Mouse (Mus musculus): Measurements from ENCODE around the gene Ccdc9. TPM values are rescaled to one million over a fixed set of nuclear protein-coding genes. Genes with fewer than 3 reads are reported as not detected.
"Not testable (repeated sequence)": the region's sequence is repeated elsewhere in the genome, so short reads cannot be mapped to it uniquely, and the experiment has no call there.

Gene Ccdc9
- polyA plus RNA-seq, 1 experiment from 2014 or later, result 23.3 TPM

DNA sequence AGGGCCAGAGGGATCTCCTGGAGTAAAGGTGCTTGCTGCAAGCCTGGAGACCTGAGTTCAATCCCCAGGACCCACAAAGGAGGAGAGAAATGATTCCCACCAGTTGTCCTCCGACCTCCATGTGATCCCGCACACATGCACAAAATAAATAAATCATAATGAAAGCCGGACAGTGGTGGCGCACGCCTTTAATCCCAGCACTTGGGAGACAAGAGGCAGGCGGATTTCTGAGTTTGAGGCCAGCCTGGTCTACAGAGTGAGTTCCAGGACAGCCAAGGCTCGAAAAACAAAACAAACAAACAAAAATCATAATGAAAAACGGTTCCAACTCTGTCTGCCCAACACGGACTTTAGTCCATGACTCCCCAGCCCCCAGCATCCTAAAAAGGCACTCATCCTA is 1.7 kb downstream of the Ccdc9 start:
- peaks cover 16% of the 10 kb centered on the region for H3K4me1 ChIP-seq

DNA sequence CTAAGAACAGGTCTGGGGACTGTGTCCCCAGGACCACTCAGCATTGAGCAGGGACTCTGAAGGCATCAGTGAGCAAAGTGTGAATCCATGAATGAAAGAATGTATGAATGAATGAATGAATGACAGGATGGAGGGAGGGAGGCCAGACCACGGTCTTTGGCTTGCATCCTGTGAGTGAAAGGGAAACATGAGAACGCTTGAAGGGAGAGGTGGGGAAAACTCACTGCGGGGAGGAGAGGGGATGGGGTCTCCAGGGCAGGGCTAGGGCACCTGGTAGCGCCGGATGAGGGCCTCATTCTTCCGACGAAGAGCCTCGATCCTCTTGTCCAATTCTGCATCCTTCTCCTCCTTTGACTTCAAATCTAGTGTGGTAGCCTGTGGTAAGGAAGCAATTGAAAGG is 2.6 kb downstream of the Ccdc9 start:
- H3K4me3 ChIP-seq (replicated peaks), result no peak overlapping the region
- no peaks in the 10 kb centered on the region for H3K9me3 ChIP-seq (replicated peaks)
- H3K27ac ChIP-seq (replicated peaks), result no peak overlapping the region
- H3K36me3 ChIP-seq, result peaks cover 39% of the 10 kb centered on the region
- peaks cover 16% of the 10 kb centered on the region for H3K4me1 ChIP-seq
- no peak overlapping the region for H3K4me2 ChIP-seq
- no peak overlapping the region for H3K9ac ChIP-seq (replicated peaks)
- ATAC-seq (ENCODE audit: low FRiP score), result no peak
- no peaks in the 10 kb centered on the region for H3K27me3 ChIP-seq (replicated peaks)
- WGBS, result 92% methylated on average over 8 of the region's 8 CpGs

More for the DNA sequence above, 1.7 kb downstream of the Ccdc9 start:
- Histone ChIP-seq H3K4me3 (replicated peaks) (peak overlapping the region; percentile 66; the same call in 1 of the 2 replicates), H3K27ac (replicated peaks) (peak overlapping the region; percentile 97; the same call in 1 of the 2 replicates), H3K27me3 (replicated peaks) (no peaks in the 10 kb centered on the region), H3K36me3 (peaks cover 36% of the 10 kb centered on the region), H3K9me3 (replicated peaks) (no peaks in the 10 kb centered on the region), H3K4me2 (peak overlapping the region; percentile 62), H3K9ac (replicated peaks) (no peak overlapping the region)
- WGBS, result 78% methylated on average over 9 of the region's 9 CpGs
- ATAC-seq (ENCODE audit: low FRiP score), result no peak

DNA sequence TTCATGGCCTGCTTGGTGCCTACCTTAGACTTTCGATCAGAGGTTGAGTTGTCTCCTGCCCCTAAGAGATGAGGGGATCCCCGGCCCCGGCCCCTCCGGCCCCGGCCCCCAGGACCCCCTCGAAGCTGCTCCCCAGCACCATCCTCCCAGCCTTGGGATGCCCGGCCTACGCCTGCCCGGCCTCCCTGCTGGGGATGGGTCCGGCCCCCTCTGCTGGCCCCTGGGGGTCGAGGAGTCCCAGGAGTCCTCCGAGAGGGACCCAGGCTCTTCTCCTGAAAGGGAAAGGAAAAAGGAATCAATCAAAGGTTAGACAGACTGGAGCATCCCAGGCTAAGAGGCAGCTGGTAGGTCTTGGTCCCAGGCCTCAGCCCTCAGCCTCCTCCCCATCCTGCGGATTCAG is 4.3 kb downstream of the Ccdc9 start:
- H3K4me3 ChIP-seq (replicated peaks), result no peak overlapping the region
- peaks cover 54% of the 10 kb centered on the region for H3K36me3 ChIP-seq
- ATAC-seq (ENCODE audit: low FRiP score), result no peak
- peaks cover 16% of the 10 kb centered on the region for H3K4me1 ChIP-seq
- H3K4me2 ChIP-seq, result no peak overlapping the region
- no peak overlapping the region for H3K27ac ChIP-seq (replicated peaks)
- no peak overlapping the region for H3K9ac ChIP-seq (replicated peaks)
- 91% methylated on average over 13 of the region's 13 CpGs for WGBS
- H3K9me3 ChIP-seq (replicated peaks), result no peaks in the 10 kb centered on the region
- no peaks in the 10 kb centered on the region for H3K27me3 ChIP-seq (replicated peaks)

DNA sequence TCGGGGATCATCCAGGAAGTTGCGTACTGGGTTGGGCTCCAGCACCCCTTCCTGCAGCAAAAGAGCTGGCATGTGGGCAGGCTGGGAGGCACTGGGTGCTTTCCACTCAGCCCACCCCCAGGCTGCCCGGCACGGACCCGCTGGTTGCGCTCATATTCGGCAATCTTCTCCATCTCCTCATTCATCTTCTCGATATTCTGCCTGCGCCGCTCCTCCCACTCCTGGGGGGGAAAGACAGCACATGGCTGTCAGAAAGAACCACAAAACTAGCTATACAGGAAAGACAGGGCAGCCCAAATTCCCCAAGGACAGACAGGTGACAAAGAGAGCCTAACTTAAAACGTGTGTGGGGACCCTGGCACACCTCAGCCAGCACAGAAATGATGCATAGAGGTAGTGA is 5.9 kb downstream of the Ccdc9 start:
- no peak overlapping the region for H3K4me2 ChIP-seq
- no peaks in the 10 kb centered on the region for H3K27me3 ChIP-seq (replicated peaks)
- H3K9me3 ChIP-seq (replicated peaks), result no peaks in the 10 kb centered on the region
- no peak for ATAC-seq (ENCODE audit: low FRiP score)
- WGBS, result 91% methylated on average over 11 of the region's 11 CpGs
- no peak overlapping the region for H3K4me3 ChIP-seq (replicated peaks)
- no peak overlapping the region for H3K9ac ChIP-seq (replicated peaks)
- no peak overlapping the region for H3K27ac ChIP-seq (replicated peaks)
- H3K4me1 ChIP-seq, result peaks cover 13% of the 10 kb centered on the region
- peaks cover 70% of the 10 kb centered on the region for H3K36me3 ChIP-seq

DNA sequence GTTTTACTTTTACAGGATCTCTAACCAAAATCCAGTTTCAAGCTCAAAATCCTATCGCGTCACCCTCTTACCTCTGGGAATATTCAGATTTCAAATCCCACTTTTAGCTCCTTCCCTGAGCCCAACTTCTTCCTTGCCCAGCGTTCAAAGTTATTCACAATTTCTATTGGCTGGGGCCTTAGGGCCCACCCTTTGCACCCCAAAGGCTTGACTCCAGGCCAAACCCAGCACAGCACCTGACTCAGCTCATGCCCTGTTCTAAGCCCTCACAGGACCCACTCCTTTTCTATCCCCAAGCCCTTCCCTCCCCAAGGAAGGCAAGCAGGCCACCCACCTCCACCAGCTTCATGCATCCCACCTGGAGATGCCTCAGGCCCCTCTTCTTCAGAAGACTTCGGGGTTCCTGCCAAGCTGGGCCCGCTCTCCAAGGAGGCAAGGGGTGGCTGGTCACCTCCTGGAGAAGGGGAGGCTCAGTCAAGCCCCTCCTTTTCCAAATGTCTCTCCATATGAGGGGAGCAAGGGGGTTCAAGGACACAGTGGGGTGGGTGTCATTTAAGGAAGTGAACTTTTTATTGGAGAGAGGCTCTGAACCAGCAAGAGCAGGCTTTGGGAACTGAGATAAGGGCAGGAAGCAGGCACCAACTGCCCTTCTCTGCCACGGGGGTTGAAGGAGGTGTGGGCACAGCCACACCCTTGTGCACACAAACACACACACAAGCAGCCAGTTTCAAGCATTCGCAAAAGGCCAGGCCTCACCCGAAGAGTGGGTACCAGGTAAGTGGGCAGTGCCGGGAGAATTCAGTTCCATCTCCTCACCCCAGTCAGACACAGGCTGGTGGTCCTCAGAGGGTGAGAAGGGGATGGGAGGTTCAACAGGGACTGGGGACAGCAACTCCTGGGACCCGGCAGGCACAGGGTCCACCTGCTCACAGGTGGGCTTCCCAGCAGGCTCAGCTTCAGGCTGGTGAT is 11.4 kb downstream of the Ccdc9 start:
- Histone ChIP-seq H3K9ac (replicated peaks) (no peak overlapping the region; the same call in 1 of the 2 replicates), H3K4me3 (replicated peaks) (no peak overlapping the region), H3K27me3 (replicated peaks) (no peaks in the 10 kb centered on the region), H3K36me3 (peaks cover 44% of the 10 kb centered on the region), H3K4me1 (peaks cover 42% of the 10 kb centered on the region), H3K4me2 (no peak overlapping the region), H3K9me3 (replicated peaks) (no peaks in the 10 kb centered on the region), H3K27ac (replicated peaks) (no peak overlapping the region)
- WGBS, result 86% methylated on average over 10 of the region's 10 CpGs
- ATAC-seq (ENCODE audit: low FRiP score), result no peak

DNA sequence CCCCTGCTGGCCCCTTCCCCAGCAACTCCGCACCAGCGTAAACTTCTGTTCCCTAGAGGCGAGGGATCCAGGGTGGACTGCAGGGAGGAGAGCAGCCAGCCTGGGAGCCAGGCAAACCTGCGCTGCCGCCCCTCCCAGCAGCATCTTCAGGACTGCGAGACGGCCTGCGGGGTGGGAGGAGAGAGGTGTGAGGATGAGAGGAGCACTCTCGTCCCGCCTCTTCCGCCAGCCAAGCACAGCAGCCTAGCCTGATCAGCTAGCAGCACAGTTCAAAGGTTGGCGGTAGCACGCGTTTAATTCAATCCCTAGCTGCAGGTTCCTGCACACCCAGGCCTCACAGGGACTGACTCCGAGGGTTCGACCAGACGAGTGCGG is 12.8 kb downstream of the Ccdc9 start:
- peaks cover 36% of the 10 kb centered on the region for H3K36me3 ChIP-seq
- H3K4me1 ChIP-seq, result peaks cover 46% of the 10 kb centered on the region
- peak overlapping the region; percentile 97 for H3K27ac ChIP-seq (replicated peaks)
- H3K4me2 ChIP-seq, result peak overlapping the region; percentile 86
- peak; percentile 78 for ATAC-seq (ENCODE audit: low FRiP score)
- no peaks in the 10 kb centered on the region for H3K27me3 ChIP-seq (replicated peaks)
- H3K4me3 ChIP-seq (replicated peaks), result peak overlapping the region; percentile 86
- peak overlapping the region; percentile 83 for H3K9ac ChIP-seq (replicated peaks)
- H3K9me3 ChIP-seq (replicated peaks), result no peaks in the 10 kb centered on the region
- under 1% methylated on average over 17 of the region's 18 CpGs for WGBS

DNA sequence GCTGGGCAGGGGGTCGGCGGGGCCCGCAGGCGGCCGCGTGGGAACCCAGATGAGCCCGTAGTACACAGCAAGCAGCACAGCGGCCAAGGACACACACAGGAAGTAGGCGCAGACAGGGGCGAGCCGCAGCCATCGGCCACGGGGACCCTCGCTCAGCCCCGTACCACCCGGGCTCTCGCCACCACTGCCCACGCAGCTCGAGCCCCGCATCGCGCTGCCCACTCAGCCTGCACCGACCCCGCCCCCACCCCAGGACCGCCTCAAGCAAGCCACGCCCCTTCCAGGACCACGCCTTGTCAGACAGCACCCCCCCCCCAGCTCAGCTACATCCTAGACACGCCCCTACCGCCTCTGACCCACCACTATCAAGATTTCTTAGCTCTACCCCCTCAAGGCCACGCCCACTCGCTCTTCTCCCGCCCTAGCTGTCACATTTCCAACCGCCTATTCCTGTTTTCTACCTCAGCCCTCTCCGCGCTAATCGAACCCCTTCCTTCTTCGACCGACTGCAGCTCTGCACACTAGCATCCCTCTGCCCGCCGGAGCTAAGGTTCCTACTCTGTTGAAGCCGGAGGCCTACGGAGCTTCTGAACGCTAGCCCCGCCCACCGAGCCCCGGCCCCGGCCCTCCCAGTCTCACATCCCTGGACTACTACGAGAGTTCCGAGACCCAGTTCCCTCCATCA is 13.4 kb downstream of the Ccdc9 start, which contains the start of gene Inafm1:
Gene Inafm1 (minus strand): TSS at position 537 of the 685 bp plus-strand sequence.
- Histone ChIP-seq H3K4me3 (replicated peaks) (peak within 1 kb of the TSS; percentile 86), H3K4me2 (peak within 1 kb of the TSS; percentile 86), H3K36me3 (peaks cover 34% of the 10 kb centered on the region), H3K27me3 (replicated peaks) (no peaks in the 10 kb centered on the region), H3K27ac (replicated peaks) (peak within 1 kb of the TSS; percentile 97), H3K9me3 (replicated peaks) (no peaks in the 10 kb centered on the region), H3K9ac (replicated peaks) (peak within 1 kb of the TSS; percentile 83), H3K4me1 (peaks cover 46% of the 10 kb centered on the region)
- under 1% methylated on average over 37 of the region's 49 CpGs for WGBS
- peak; percentile 91 for ATAC-seq (ENCODE audit: low FRiP score)

DNA sequence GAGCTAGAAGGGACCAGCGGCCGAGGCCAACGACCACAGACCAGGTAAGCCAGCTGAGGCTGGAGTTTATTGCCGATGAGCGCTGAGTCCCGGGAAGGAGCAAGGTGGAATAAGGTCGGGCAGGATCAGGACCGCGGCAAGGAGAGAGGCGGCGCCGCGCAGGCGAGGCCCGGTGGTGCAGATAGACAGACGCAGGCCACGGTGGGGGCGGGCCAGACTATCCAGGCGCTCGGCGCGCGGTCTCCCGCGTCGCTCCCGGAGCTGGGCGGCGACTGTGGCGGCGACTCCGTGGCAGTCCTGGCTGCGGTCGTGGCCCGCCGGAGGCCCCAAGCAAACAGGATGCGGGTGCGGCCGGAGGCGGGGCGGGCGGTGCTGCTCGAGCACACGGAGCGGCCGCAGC is 13.9 kb downstream of the Ccdc9 start:
- under 1% methylated on average over 41 of the region's 46 CpGs for WGBS
- H3K27me3 ChIP-seq (replicated peaks), result no peaks in the 10 kb centered on the region
- peaks cover 28% of the 10 kb centered on the region for H3K36me3 ChIP-seq
- H3K27ac ChIP-seq (replicated peaks), result peak overlapping the region; percentile 97
- H3K9ac ChIP-seq (replicated peaks), result peak overlapping the region; percentile 83
- peak overlapping the region; percentile 86 for H3K4me2 ChIP-seq
- H3K4me3 ChIP-seq (replicated peaks), result peak overlapping the region; percentile 86
- peaks cover 46% of the 10 kb centered on the region for H3K4me1 ChIP-seq
- ATAC-seq (ENCODE audit: low FRiP score), result peak; percentile 81
- H3K9me3 ChIP-seq (replicated peaks), result no peaks in the 10 kb centered on the region

DNA sequence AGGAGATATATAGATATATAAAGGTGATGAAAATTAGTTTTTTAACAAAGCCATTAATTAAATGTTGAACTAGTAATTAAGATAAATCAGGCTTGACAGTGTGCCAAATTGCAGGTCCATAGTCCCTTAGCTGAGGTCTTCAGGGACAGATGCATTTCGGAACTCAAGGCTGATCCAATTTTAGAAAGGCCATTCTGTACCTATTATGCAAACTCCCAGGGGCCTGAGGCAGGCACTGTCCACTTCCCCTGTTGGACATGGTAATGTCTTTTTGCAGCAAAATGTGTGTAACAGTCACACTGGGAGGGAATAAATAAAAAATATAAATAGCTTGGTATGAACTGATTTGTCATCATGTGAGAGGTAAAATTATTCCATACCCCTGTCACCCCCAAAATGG is 15.5 kb downstream of the Ccdc9 start:
- H3K9ac ChIP-seq (replicated peaks), result 0 out of 2 replicates have a peak overlapping the region, but pooled peaks have one; percentile 83
- no peak for ATAC-seq (ENCODE audit: low FRiP score)
- H3K4me3 ChIP-seq (replicated peaks), result peak overlapping the region; percentile 86
- H3K36me3 ChIP-seq, result peaks cover 14% of the 10 kb centered on the region
- no peak overlapping the region for H3K27ac ChIP-seq (replicated peaks)
- peaks cover 46% of the 10 kb centered on the region for H3K4me1 ChIP-seq
- H3K27me3 ChIP-seq (replicated peaks), result no peaks in the 10 kb centered on the region
- peak overlapping the region; percentile 86 for H3K4me2 ChIP-seq
- WGBS, result 30% methylated on average over 1 of the region's 1 CpGs
- H3K9me3 ChIP-seq (replicated peaks), result no peaks in the 10 kb centered on the region

DNA sequence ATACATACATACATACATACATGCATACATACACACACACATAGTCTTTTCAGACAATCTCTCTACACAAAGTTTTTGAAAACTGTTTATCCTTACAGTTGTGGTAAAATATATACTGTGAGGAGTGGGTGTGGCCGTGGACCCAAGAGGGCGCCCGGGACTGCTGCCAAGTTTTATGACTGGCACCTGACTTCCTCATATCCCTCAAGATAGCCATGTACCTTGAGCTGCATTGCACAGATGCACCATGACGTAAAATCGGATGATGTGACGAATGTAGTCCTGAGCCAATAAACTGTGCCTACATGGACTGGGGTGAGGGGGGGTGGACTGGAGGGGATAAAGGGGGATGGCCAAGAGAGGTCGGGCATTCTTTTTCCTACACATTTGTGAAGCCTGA is 20.0 kb downstream of the Ccdc9 start:
- H3K4me2 ChIP-seq; ATAC-seq (ENCODE audit: low FRiP score); H3K36me3 ChIP-seq; H3K9ac ChIP-seq (replicated peaks); H3K9me3 ChIP-seq (replicated peaks); H3K27me3 ChIP-seq (replicated peaks); H3K27ac ChIP-seq (replicated peaks); H3K4me3 ChIP-seq (replicated peaks): not testable (repeated sequence)
- WGBS, result 89% methylated on average over 7 of the region's 7 CpGs
- peaks cover 18% of the 10 kb centered on the region for H3K4me1 ChIP-seq

DNA sequence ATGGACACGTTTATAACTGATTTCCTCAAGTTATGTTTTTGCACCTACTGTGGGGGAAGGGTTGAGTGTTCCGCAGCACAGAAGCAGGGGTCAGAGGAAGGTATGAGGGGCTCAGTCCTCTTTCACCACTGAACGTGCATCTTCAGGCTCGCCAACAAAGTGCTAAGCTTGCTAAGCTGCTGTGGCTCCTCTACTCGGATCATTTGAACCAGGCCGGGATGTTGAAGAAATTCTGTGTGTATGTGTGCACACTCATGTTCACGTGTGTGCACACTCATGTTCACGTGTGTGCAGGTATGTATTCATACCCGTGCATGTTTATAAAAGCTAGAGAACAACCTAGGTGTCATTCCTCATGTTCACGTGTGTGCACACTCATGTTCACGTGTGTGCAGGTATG is 20.7 kb downstream of the Ccdc9 start:
- Histone ChIP-seq H3K4me1 (peaks cover 10% of the 10 kb centered on the region), H3K4me3 (replicated peaks) (no peak overlapping the region), H3K27me3 (replicated peaks) (no peaks in the 10 kb centered on the region), H3K36me3 (0 out of 2 replicates have a peak, but pooled peaks cover 2% of the 10 kb centered on the region), H3K4me2 (no peak overlapping the region), H3K27ac (replicated peaks) (no peak overlapping the region), H3K9me3 (replicated peaks) (no peaks in the 10 kb centered on the region), H3K9ac (replicated peaks) (no peak overlapping the region)
- WGBS, result 91% methylated on average over 11 of the region's 11 CpGs
- ATAC-seq (ENCODE audit: low FRiP score), result no peak
